Comparison of ENCODE assay signal across 23 mouse cellular contexts in genomic region chr19:5990033-5990432, GRCm38 (mm10). TPM values are rescaled to one million over a fixed set of nuclear protein-coding genes. Genes with fewer than 3 reads are reported as not detected.
DNase-seq lines count a peak whose midpoint lies in the region; ATAC-seq and TF ChIP-seq lines count a peak whose summit lies in the region.
"Had no signal": no experiment of that assay in that cellular context is flagged by ENCODE, and none has a peak within 500 bp of the region (broad histone marks: within the 10 kb centered on the region; RNA-seq: fewer than 3 reads in every experiment).

No protein-coding gene starts in this region.

- intact Hi-C loops in gastrocnemius, adult 2 months (cut with DNase I), result no loop called here

- no peak for ATAC-seq in hindbrain, embryonic 12.5 days (ENCODE audit: low FRiP score)
- no peak for ATAC-seq in lung, embryonic 15.5 days (ENCODE audit: borderline replicate concordance, extremely low read depth, low FRiP score, low TSS enrichment)
- peak; percentile 57 for ATAC-seq in intestine, embryonic 15.5 days
- no peak for ATAC-seq in liver, embryonic 15.5 days (ENCODE audit: insufficient read depth)
- ATAC-seq: lung, postnatal 0 days had no signal

- WGBS in hindbrain, embryonic 10.5 days, result 96% methylated on average over 12 of the region's 12 CpGs
- 93% methylated on average over 12 of the region's 12 CpGs for WGBS in hindbrain, embryonic 12.5 days
- WGBS in lung, embryonic 15.5 days, result 65% methylated on average over 12 of the region's 12 CpGs
- 77% methylated on average over 12 of the region's 12 CpGs for WGBS in lung, adult 2 months
- WGBS in intestine, embryonic 15.5 days, result 73% methylated on average over 12 of the region's 12 CpGs
- WGBS in liver, embryonic 15.5 days (ENCODE audit: insufficient replicate concordance), result 78% methylated on average over 12 of the region's 12 CpGs

- no peak overlapping the region for H3K4me2 ChIP-seq in hindbrain, embryonic 12.5 days (replicated peaks)
- H3K4me2 ChIP-seq in lung, embryonic 15.5 days, result no peak overlapping the region
- H3K4me2 ChIP-seq in intestine, embryonic 15.5 days (replicated peaks), result no peak overlapping the region
- 0 out of 2 replicates have a peak overlapping the region, but pooled peaks have one; percentile 23 for H3K4me2 ChIP-seq in liver, embryonic 15.5 days

- H3K27ac ChIP-seq in hindbrain, embryonic 10.5 days, result peak overlapping the region; percentile 90; the same call in 1 of the 2 replicates
- no peak overlapping the region for H3K27ac ChIP-seq in hindbrain, embryonic 12.5 days
- 0 out of 2 replicates have a peak overlapping the region, but pooled peaks have one; percentile 23 for H3K27ac ChIP-seq in lung, embryonic 15.5 days
- H3K27ac ChIP-seq in intestine, embryonic 15.5 days, result 0 out of 2 replicates have a peak overlapping the region, but pooled peaks have one; percentile 54
- no peak overlapping the region for H3K27ac ChIP-seq in liver, embryonic 15.5 days (replicated peaks)
- H3K27ac ChIP-seq in gastrocnemius, adult 2 months, result no peak overlapping the region

- no peaks in the 10 kb centered on the region for H3K36me3 ChIP-seq in hindbrain, embryonic 10.5 days
- H3K36me3 ChIP-seq in hindbrain, embryonic 12.5 days, result no peaks in the 10 kb centered on the region
- peaks cover 7% of the 10 kb centered on the region; the same call in 1 of the 2 replicates for H3K36me3 ChIP-seq in lung, embryonic 15.5 days
- no peaks in the 10 kb centered on the region for H3K36me3 ChIP-seq in intestine, embryonic 15.5 days
- peaks cover 69% of the 10 kb centered on the region for H3K36me3 ChIP-seq in liver, embryonic 15.5 days (replicated peaks)

- peaks cover 27% of the 10 kb centered on the region for H3K4me1 ChIP-seq in hindbrain, embryonic 10.5 days (replicated peaks)
- H3K4me1 ChIP-seq in hindbrain, embryonic 12.5 days, result peaks cover 10% of the 10 kb centered on the region
- H3K4me1 ChIP-seq in lung, embryonic 15.5 days, result peaks cover 20% of the 10 kb centered on the region
- no peaks in the 10 kb centered on the region for H3K4me1 ChIP-seq in lung, adult 2 months (ENCODE audit: control insufficient read depth, insufficient read depth, low read length)
- H3K4me1 ChIP-seq in intestine, embryonic 15.5 days (replicated peaks), result peaks cover 23% of the 10 kb centered on the region
- peaks cover 39% of the 10 kb centered on the region for H3K4me1 ChIP-seq in liver, embryonic 15.5 days (replicated peaks)

- no peaks in the 10 kb centered on the region for H3K27me3 ChIP-seq in hindbrain, embryonic 10.5 days (ENCODE audit: insufficient read depth, poor library complexity, severe bottlenecking)
- no peaks in the 10 kb centered on the region for H3K27me3 ChIP-seq in hindbrain, embryonic 12.5 days
- no peaks in the 10 kb centered on the region for H3K27me3 ChIP-seq in lung, embryonic 15.5 days
- no peaks in the 10 kb centered on the region for H3K27me3 ChIP-seq in intestine, embryonic 15.5 days (replicated peaks)
- H3K27me3 ChIP-seq in liver, embryonic 15.5 days, result no peaks in the 10 kb centered on the region

- no peak overlapping the region for H3K4me3 ChIP-seq in hindbrain, embryonic 10.5 days
- no peak overlapping the region for H3K4me3 ChIP-seq in hindbrain, embryonic 12.5 days
- no peak overlapping the region for H3K4me3 ChIP-seq in lung, embryonic 15.5 days
- H3K4me3 ChIP-seq in lung, adult 2 months (replicated peaks; ENCODE audit: extremely low read depth, low read depth, low read length), result no peak overlapping the region
- H3K4me3 ChIP-seq in intestine, embryonic 15.5 days (replicated peaks), result no peak overlapping the region
- H3K4me3 ChIP-seq in liver, embryonic 15.5 days (replicated peaks), result no peak overlapping the region
- H3K4me3 ChIP-seq in gastrocnemius, adult 2 months, result no peak overlapping the region

- TF ChIP-seq POLR2A in lung, adult 2 months (IDR thresholded peaks at IDR 0.05; ENCODE audit: borderline replicate concordance, extremely low read depth, low read depth, low read length), result no peak

- no peak overlapping the region for H3K9ac ChIP-seq in hindbrain, embryonic 12.5 days
- no peak overlapping the region for H3K9ac ChIP-seq in lung, embryonic 15.5 days
- H3K9ac ChIP-seq in intestine, embryonic 15.5 days, result no peak overlapping the region
- H3K9ac ChIP-seq in liver, embryonic 15.5 days, result no peak overlapping the region

- H3K9me3 ChIP-seq in hindbrain, embryonic 10.5 days, result no peaks in the 10 kb centered on the region
- no peaks in the 10 kb centered on the region for H3K9me3 ChIP-seq in hindbrain, embryonic 12.5 days (replicated peaks)
- H3K9me3 ChIP-seq in lung, embryonic 15.5 days, result no peaks in the 10 kb centered on the region
- H3K9me3 ChIP-seq in intestine, embryonic 15.5 days, result no peaks in the 10 kb centered on the region
- no peaks in the 10 kb centered on the region for H3K9me3 ChIP-seq in liver, embryonic 15.5 days (replicated peaks)

- no peak for DNase-seq in hindbrain, embryonic 10.5 days (ENCODE audit: low spot score)
- no peak for DNase-seq in lung, adult 2 months
- DNase-seq in gastrocnemius, adult 2 months, result no peak
- DNase-seq: adrenal gland, postnatal 14 days; B cell, adult 2 months; cerebellum, adult 2 months; heart, postnatal 36 days had no signal

- no peak for TF ChIP-seq CTCF in lung, adult 2 months (IDR thresholded peaks at IDR 0.05; ENCODE audit: insufficient read depth, low read length)
- TF ChIP-seq CTCF in gastrocnemius, adult 2 months (IDR thresholded peaks at IDR 0.05), result no peak

RNA-seq across cellular contexts. Expression of gene Slc22a20, which starts 4.1 kb away (rescaled TPM):
- not detected in 2 replicates for polyA plus RNA-seq in hindbrain, embryonic 10.5 days (2016; fragmentation: Nextera tagmentation; extraction: Ambion mirVana)
- polyA plus RNA-seq in hindbrain, embryonic 12.5 days (2016; fragmentation: Nextera tagmentation; extraction: Ambion mirVana), result not detected in 2 replicates
- not detected in 2 replicates for polyA plus RNA-seq in lung, embryonic 15.5 days (2015; fragmentation: Nextera tagmentation; extraction: Ambion mirVana)
- not detected in 2 replicates for polyA plus RNA-seq in lung, adult 2 months (2012; rRNA removed)
- not detected in 2 replicates for polyA plus RNA-seq in intestine, embryonic 15.5 days (2015; fragmentation: Nextera tagmentation; extraction: Ambion mirVana)
- polyA plus RNA-seq in liver, embryonic 15.5 days (2015; fragmentation: Nextera tagmentation; extraction: Ambion mirVana), result 0.05 TPM in 1 of 2 replicates, not detected in the other
- not detected for total RNA-seq in gastrocnemius, adult 2 months (2021)
- total RNA-seq: adrenal gland, postnatal 14 days; gastrocnemius, postnatal 4 days; heart, postnatal 36 days; layer of hippocampus, postnatal 14 days; left cerebral cortex, postnatal 14 days; megakaryocyte-erythroid progenitor cell, adult 5-6 weeks had no signal
- polyA plus RNA-seq: cerebellum, adult 2 months; cortical plate, adult 2 months; embryonic facial prominence, embryonic 14.5 days; forebrain, embryonic 11.5 days; heart, embryonic 11.5 days; lung, postnatal 0 days; neural tube, embryonic 11.5 days; stomach, embryonic 14.5 days; thymus, postnatal 0 days had no signal

RNA-seq across cellular contexts. Expression of gene Capn1, which starts 25.7 kb away (rescaled TPM):
- 5.9 and 6.5 TPM in 2 replicates for polyA plus RNA-seq in hindbrain, embryonic 10.5 days (2016; fragmentation: Nextera tagmentation; extraction: Ambion mirVana)
- polyA plus RNA-seq in hindbrain, embryonic 12.5 days (2016; fragmentation: Nextera tagmentation; extraction: Ambion mirVana), result 5.5 and 7.7 TPM in 2 replicates
- polyA plus RNA-seq in lung, embryonic 15.5 days (2015; fragmentation: Nextera tagmentation; extraction: Ambion mirVana), result 8.8 and 11.6 TPM in 2 replicates
- polyA plus RNA-seq in lung, adult 2 months (2012; rRNA removed), result 55.6 and 68.9 TPM in 2 replicates
- 10.3 and 10.4 TPM in 2 replicates for polyA plus RNA-seq in intestine, embryonic 15.5 days (2015; fragmentation: Nextera tagmentation; extraction: Ambion mirVana)
- polyA plus RNA-seq in liver, embryonic 15.5 days (2015; fragmentation: Nextera tagmentation; extraction: Ambion mirVana), result 25.1 and 26.1 TPM in 2 replicates
- 10 to 100 TPM; 87.0 to 93.7 TPM for total RNA-seq in gastrocnemius, adult 2 months (2021)

RNA-seq across cellular contexts. Expression of gene Pola2, which starts 26.0 kb away (rescaled TPM):
- 83.7 and 110 TPM in 2 replicates for polyA plus RNA-seq in hindbrain, embryonic 10.5 days (2016; fragmentation: Nextera tagmentation; extraction: Ambion mirVana)
- 47.4 and 49.2 TPM in 2 replicates for polyA plus RNA-seq in hindbrain, embryonic 12.5 days (2016; fragmentation: Nextera tagmentation; extraction: Ambion mirVana)
- 72.3 and 75.3 TPM in 2 replicates for polyA plus RNA-seq in lung, embryonic 15.5 days (2015; fragmentation: Nextera tagmentation; extraction: Ambion mirVana)
- polyA plus RNA-seq in lung, adult 2 months (2012; rRNA removed), result 30.5 and 32.7 TPM in 2 replicates
- 64.0 and 65.8 TPM in 2 replicates for polyA plus RNA-seq in intestine, embryonic 15.5 days (2015; fragmentation: Nextera tagmentation; extraction: Ambion mirVana)
- 53.8 and 58.9 TPM in 2 replicates for polyA plus RNA-seq in liver, embryonic 15.5 days (2015; fragmentation: Nextera tagmentation; extraction: Ambion mirVana)
- total RNA-seq in gastrocnemius, adult 2 months (2021), result 1 to 10 TPM; 8.9 to 9.2 TPM

RNA-seq across cellular contexts. Expression of gene Syvn1, which starts 56.3 kb away (rescaled TPM):
- 37.0 and 39.2 TPM in 2 replicates for polyA plus RNA-seq in hindbrain, embryonic 10.5 days (2016; fragmentation: Nextera tagmentation; extraction: Ambion mirVana)
- 31.7 and 32.8 TPM in 2 replicates for polyA plus RNA-seq in hindbrain, embryonic 12.5 days (2016; fragmentation: Nextera tagmentation; extraction: Ambion mirVana)
- 24.3 and 25.8 TPM in 2 replicates for polyA plus RNA-seq in lung, embryonic 15.5 days (2015; fragmentation: Nextera tagmentation; extraction: Ambion mirVana)
- 41.1 and 47.1 TPM in 2 replicates for polyA plus RNA-seq in lung, adult 2 months (2012; rRNA removed)
- 24.2 and 27.4 TPM in 2 replicates for polyA plus RNA-seq in intestine, embryonic 15.5 days (2015; fragmentation: Nextera tagmentation; extraction: Ambion mirVana)
- polyA plus RNA-seq in liver, embryonic 15.5 days (2015; fragmentation: Nextera tagmentation; extraction: Ambion mirVana), result 13.3 and 17.3 TPM in 2 replicates
- total RNA-seq in gastrocnemius, adult 2 months (2021), result 10 to 100 TPM; 17.1 to 20.6 TPM

Comparison
In these comparisons a context has a peak if more than half of its experiments do, and no peak if none do; other contexts are left out.
1. H3K27ac ChIP-seq: peak in hindbrain, embryonic 10.5 days (single experiment), lung, embryonic 15.5 days (single experiment) and intestine, embryonic 15.5 days (single experiment); none in hindbrain, embryonic 12.5 days (single experiment), liver, embryonic 15.5 days (single experiment) and gastrocnemius, adult 2 months (single experiment).